Comparison of ENCODE assay signal across 7 mouse cellular contexts in genomic region chr13:4943046-4943445, GRCm38 (mm10).
DNase-seq lines count a peak whose midpoint lies in the region; ATAC-seq and TF ChIP-seq lines count a peak whose summit lies in the region.

No protein-coding gene starts in this region.

- no peak for DNase-seq in spleen, adult 2 months (ENCODE audit: low read depth in 1 of 2, low spot score in 2 of 2)
- DNase-seq in spleen, postnatal 4 days (ENCODE audit: low spot score in 2 of 2) = no peak
- DNase-seq in liver, embryonic 11.5 days (ENCODE audit: low spot score) = no peak
- DNase-seq in embryo, embryonic 11 days = no peak
- DNase-seq in adrenal gland, postnatal 4 days (ENCODE audit: low spot score in 2 of 2) = no peak

- H3K9ac ChIP-seq in forebrain, embryonic 13.5 days = 0 out of 2 replicates have a peak overlapping the region, but pooled peaks have one; percentile 34
- no peak overlapping the region for H3K9ac ChIP-seq in liver, embryonic 11.5 days (ENCODE audit: low read depth, low read length)
- no peak overlapping the region for H3K9ac ChIP-seq in stomach, embryonic 15.5 days

- 16% methylated on average over 7 of the region's 7 CpGs for WGBS in spleen, adult 2 months
- 29% methylated on average over 7 of the region's 7 CpGs for WGBS in forebrain, embryonic 13.5 days
- WGBS in liver, embryonic 11.5 days = 32% methylated on average over 7 of the region's 7 CpGs
- 31% methylated on average over 7 of the region's 7 CpGs for WGBS in stomach, embryonic 15.5 days

- no peaks in the 10 kb centered on the region for H3K9me3 ChIP-seq in forebrain, embryonic 13.5 days (replicated peaks)
- H3K9me3 ChIP-seq in liver, embryonic 11.5 days (ENCODE audit: control insufficient read depth, low read length) = no peaks in the 10 kb centered on the region
- no peaks in the 10 kb centered on the region for H3K9me3 ChIP-seq in stomach, embryonic 15.5 days

- H3K36me3 ChIP-seq in spleen, adult 2 months (ENCODE audit: control insufficient read depth, insufficient read depth, low read length) = no peaks in the 10 kb centered on the region
- no peaks in the 10 kb centered on the region for H3K36me3 ChIP-seq in forebrain, embryonic 13.5 days (ENCODE audit: poor library complexity, severe bottlenecking)
- H3K36me3 ChIP-seq in liver, embryonic 11.5 days (ENCODE audit: control insufficient read depth, insufficient read depth, low read length) = no peaks in the 10 kb centered on the region
- no peaks in the 10 kb centered on the region for H3K36me3 ChIP-seq in stomach, embryonic 15.5 days

- H3K4me2 ChIP-seq in forebrain, embryonic 13.5 days = peak overlapping the region; percentile 57
- H3K4me2 ChIP-seq in liver, embryonic 11.5 days = peak overlapping the region; percentile 55
- peak overlapping the region; percentile 46 for H3K4me2 ChIP-seq in stomach, embryonic 15.5 days

- no peak overlapping the region; the same call in 1 of the 2 replicates for H3K27ac ChIP-seq in spleen, adult 2 months (ENCODE audit: insufficient read depth, low read length)
- H3K27ac ChIP-seq in forebrain, embryonic 13.5 days = no peak overlapping the region
- no peak overlapping the region for H3K27ac ChIP-seq in liver, embryonic 11.5 days (ENCODE audit: low read depth, low read length)
- H3K27ac ChIP-seq in stomach, embryonic 15.5 days = no peak overlapping the region

- H3K4me3 ChIP-seq in spleen, adult 2 months (ENCODE audit: extremely low read depth, insufficient read depth, insufficient read length) = peak overlapping the region; percentile 27
- peak overlapping the region; percentile 32 for H3K4me3 ChIP-seq in forebrain, embryonic 13.5 days
- peak overlapping the region; percentile 37 for H3K4me3 ChIP-seq in liver, embryonic 11.5 days (ENCODE audit: low read depth, low read length)
- peak overlapping the region; percentile 38 for H3K4me3 ChIP-seq in stomach, embryonic 15.5 days (replicated peaks)

- TF ChIP-seq CTCF in spleen, adult 2 months (IDR thresholded peaks at IDR 0.05; ENCODE audit: extremely low read depth, insufficient read depth, insufficient read length, insufficient replicate concordance) = no peak

- H3K4me1 ChIP-seq in spleen, adult 2 months (ENCODE audit: control insufficient read depth, insufficient read depth, insufficient read length) = no peaks in the 10 kb centered on the region
- no peaks in the 10 kb centered on the region for H3K4me1 ChIP-seq in forebrain, embryonic 13.5 days
- no peaks in the 10 kb centered on the region for H3K4me1 ChIP-seq in liver, embryonic 11.5 days (replicated peaks; ENCODE audit: control insufficient read depth, insufficient read depth, low read length)
- H3K4me1 ChIP-seq in stomach, embryonic 15.5 days = no peaks in the 10 kb centered on the region

- no peak for TF ChIP-seq POLR2A in spleen, adult 2 months (IDR thresholded peaks at IDR 0.05; ENCODE audit: low read depth, low read length)

- peak; percentile 61 for ATAC-seq in forebrain, embryonic 13.5 days
- no peak for ATAC-seq in liver, embryonic 11.5 days (replicated peaks; ENCODE audit: low FRiP score)
- no peak for ATAC-seq in stomach, embryonic 15.5 days (ENCODE audit: insufficient read depth, low FRiP score, low read depth)

- H3K27me3 ChIP-seq in spleen, adult 2 months (ENCODE audit: control insufficient read depth, insufficient read depth, low read length) = no peaks in the 10 kb centered on the region
- no peaks in the 10 kb centered on the region for H3K27me3 ChIP-seq in forebrain, embryonic 13.5 days
- H3K27me3 ChIP-seq in liver, embryonic 11.5 days (replicated peaks; ENCODE audit: control insufficient read depth, insufficient read depth, low read length) = no peaks in the 10 kb centered on the region
- no peaks in the 10 kb centered on the region for H3K27me3 ChIP-seq in stomach, embryonic 15.5 days (replicated peaks)
